Mouse (Mus musculus) olfactory bulb, adult 2 months (tissue): ENCODE measurements around the gene Edaradd.

Experiments
- CTCF ChIP-seq: fragments of 200-500 bp; IDR thresholded peaks from 2 replicates; pipeline ENCODE4 v1.5.1; 2012; ENCODE audit warnings: low read depth, mild to moderate bottlenecking, low read length, moderate library complexity; ENCODE audit not compliant: insufficient read depth
- POLR2A ChIP-seq: fragments of 200-500 bp; IDR thresholded peaks from 2 replicates; pipeline ENCODE4 v1.6.1; 2012; ENCODE audit warnings: mild to moderate bottlenecking, low read depth, low read length, moderate library complexity; ENCODE audit not compliant: insufficient read depth

- TF ChIP-seq POLR2A: no peak
- TF ChIP-seq CTCF: no peak
Measured at GRCm38 (mm10) chr13:12554211-12554610, 34.0 kb upstream of the Edaradd start.
